Mouse (Mus musculus): ENCODE results near the gene Fam186b. TPM values are rescaled to one million over a fixed set of nuclear protein-coding genes. Genes with fewer than 3 reads are reported as not detected.
"Not testable (repeated sequence)": the region's sequence is repeated elsewhere in the genome, so short reads cannot be mapped to it uniquely, and the experiment has no call there.

Gene Fam186b
- polyA plus RNA-seq, 1 experiment from 2014 or later, result not detected

DNA sequence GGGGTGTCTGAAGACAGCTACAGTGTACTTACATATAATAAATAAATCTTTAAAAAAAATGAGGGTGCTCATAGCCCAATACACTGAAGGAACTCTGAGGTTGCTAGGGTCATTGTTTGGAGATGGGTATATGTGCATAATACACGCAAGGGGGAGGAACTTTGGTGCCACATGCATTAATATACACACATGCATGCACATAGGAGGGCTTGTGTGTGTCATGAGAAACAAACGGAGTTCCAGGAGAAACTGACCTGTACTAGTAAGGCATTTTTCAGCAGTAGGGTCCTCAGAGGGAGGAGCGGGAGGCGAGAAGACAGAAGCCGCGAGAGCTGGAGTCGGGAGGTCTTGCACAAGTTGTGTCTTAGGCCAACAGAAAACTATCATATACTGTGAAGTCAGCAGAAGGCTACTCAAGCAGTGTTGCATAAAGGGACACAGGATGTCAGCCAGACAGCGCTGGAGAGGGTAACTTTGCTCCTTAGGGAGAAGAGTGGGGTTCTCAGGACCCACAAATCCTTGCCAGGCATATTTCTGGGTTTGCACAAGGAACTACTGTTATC, 36.4 kb downstream of the Fam186b start:
- H3K27ac ChIP-seq (replicated peaks), result no peak overlapping the region; the same call in 1 of the 2 replicates
- H3K4me3 ChIP-seq (replicated peaks), result no peak overlapping the region
- no peaks in the 10 kb centered on the region for H3K9me3 ChIP-seq (replicated peaks)
- peaks cover 17% of the 10 kb centered on the region for H3K4me1 ChIP-seq (replicated peaks)
- peak overlapping the region; percentile 65 for H3K4me2 ChIP-seq
- WGBS (ENCODE audit: insufficient replicate concordance), result 46% methylated on average over 8 of the region's 8 CpGs
- peak; percentile 50 for ATAC-seq (ENCODE audit: insufficient read depth)
- no peak overlapping the region for H3K9ac ChIP-seq
- no peaks in the 10 kb centered on the region for H3K36me3 ChIP-seq (replicated peaks)
- H3K27me3 ChIP-seq, result no peaks in the 10 kb centered on the region

GRCm38 (mm10) chr15:99255241-99255749, 40.4 kb downstream of the Fam186b start:
- WGBS (ENCODE audit: insufficient replicate concordance), result 74% methylated on average over 6 of the region's 6 CpGs
- Histone ChIP-seq H3K4me3 (replicated peaks) (no peak overlapping the region), H3K4me2 (no peak overlapping the region), H3K4me1 (replicated peaks) (peaks cover 32% of the 10 kb centered on the region), H3K36me3 (replicated peaks) (no peaks in the 10 kb centered on the region), H3K9ac (no peak overlapping the region), H3K27me3 (no peaks in the 10 kb centered on the region), H3K9me3 (replicated peaks) (no peaks in the 10 kb centered on the region), H3K27ac (replicated peaks) (no peak overlapping the region)
- no peak for ATAC-seq (ENCODE audit: insufficient read depth)

GRCm38 (mm10) chr15:99254477-99255005, 41.1 kb downstream of the Fam186b start:
- no peaks in the 10 kb centered on the region for H3K27me3 ChIP-seq
- H3K4me3 ChIP-seq (replicated peaks), result no peak overlapping the region
- H3K4me1 ChIP-seq (replicated peaks), result peaks cover 30% of the 10 kb centered on the region
- H3K36me3 ChIP-seq (replicated peaks), result no peaks in the 10 kb centered on the region
- no peak for ATAC-seq (ENCODE audit: insufficient read depth)
- H3K4me2 ChIP-seq, result no peak overlapping the region
- H3K9ac ChIP-seq, result no peak overlapping the region
- H3K27ac ChIP-seq (replicated peaks), result no peak overlapping the region
- WGBS (ENCODE audit: insufficient replicate concordance), result 56% methylated on average over 2 of the region's 2 CpGs
- no peaks in the 10 kb centered on the region for H3K9me3 ChIP-seq (replicated peaks)

DNA sequence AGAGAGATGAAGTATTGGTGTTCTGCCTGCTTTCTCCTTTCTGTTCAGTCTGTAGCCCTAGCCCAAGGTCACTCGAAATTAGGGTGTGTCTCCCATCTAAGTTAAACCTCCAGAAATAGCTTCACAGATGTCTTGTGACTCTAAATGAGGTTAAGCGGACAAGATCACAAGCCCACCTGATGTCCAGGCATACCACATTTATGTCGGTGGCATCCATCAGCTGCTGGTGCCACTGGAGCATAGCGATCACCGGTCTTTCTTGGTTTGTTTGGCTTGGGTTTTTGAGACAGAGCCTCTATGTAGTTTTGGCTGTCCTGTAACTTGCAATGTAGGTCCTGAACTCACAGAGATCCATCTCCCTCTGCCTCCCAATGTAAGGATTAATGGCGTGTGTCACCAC, 41.9 kb downstream of the Fam186b start:
- WGBS (ENCODE audit: insufficient replicate concordance), result 74% methylated on average over 6 of the region's 6 CpGs

DNA sequence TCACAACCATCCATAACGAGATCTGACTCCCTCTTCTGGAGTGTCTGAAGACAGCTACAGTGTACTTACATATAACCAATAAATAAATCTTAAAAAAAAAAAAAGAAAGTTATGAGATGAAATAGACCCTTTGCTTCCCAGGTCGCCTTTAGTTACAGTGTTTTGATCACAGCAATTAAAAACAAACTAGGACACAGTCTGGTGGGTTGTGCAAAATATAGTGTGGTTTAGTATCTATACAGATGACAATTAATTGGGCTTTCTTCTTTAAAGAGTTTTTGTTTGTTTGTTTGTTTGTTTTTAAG, 42.6 kb downstream of the Fam186b start:
- H3K36me3 ChIP-seq (replicated peaks); ATAC-seq (ENCODE audit: insufficient read depth); H3K27me3 ChIP-seq; H3K9me3 ChIP-seq (replicated peaks); H3K9ac ChIP-seq: not testable (repeated sequence)
- 40% methylated on average over 2 of the region's 2 CpGs for WGBS (ENCODE audit: insufficient replicate concordance)
- peak overlapping the region; percentile 84 for H3K4me3 ChIP-seq (replicated peaks)
- H3K27ac ChIP-seq (replicated peaks), result peak overlapping the region; percentile 97; the same call in 1 of the 2 replicates
- peaks cover 30% of the 10 kb centered on the region for H3K4me1 ChIP-seq (replicated peaks)
- peak overlapping the region; percentile 83 for H3K4me2 ChIP-seq

More for the DNA sequence above, 41.9 kb downstream of the Fam186b start:
- Histone ChIP-seq H3K27me3 (no peaks in the 10 kb centered on the region), H3K9ac (no peak overlapping the region), H3K4me3 (replicated peaks) (no peak overlapping the region), H3K4me2 (no peak overlapping the region), H3K36me3 (replicated peaks) (no peaks in the 10 kb centered on the region), H3K27ac (replicated peaks) (no peak overlapping the region), H3K4me1 (replicated peaks) (peaks cover 30% of the 10 kb centered on the region), H3K9me3 (replicated peaks) (no peaks in the 10 kb centered on the region)
- no peak for ATAC-seq (ENCODE audit: insufficient read depth)

DNA sequence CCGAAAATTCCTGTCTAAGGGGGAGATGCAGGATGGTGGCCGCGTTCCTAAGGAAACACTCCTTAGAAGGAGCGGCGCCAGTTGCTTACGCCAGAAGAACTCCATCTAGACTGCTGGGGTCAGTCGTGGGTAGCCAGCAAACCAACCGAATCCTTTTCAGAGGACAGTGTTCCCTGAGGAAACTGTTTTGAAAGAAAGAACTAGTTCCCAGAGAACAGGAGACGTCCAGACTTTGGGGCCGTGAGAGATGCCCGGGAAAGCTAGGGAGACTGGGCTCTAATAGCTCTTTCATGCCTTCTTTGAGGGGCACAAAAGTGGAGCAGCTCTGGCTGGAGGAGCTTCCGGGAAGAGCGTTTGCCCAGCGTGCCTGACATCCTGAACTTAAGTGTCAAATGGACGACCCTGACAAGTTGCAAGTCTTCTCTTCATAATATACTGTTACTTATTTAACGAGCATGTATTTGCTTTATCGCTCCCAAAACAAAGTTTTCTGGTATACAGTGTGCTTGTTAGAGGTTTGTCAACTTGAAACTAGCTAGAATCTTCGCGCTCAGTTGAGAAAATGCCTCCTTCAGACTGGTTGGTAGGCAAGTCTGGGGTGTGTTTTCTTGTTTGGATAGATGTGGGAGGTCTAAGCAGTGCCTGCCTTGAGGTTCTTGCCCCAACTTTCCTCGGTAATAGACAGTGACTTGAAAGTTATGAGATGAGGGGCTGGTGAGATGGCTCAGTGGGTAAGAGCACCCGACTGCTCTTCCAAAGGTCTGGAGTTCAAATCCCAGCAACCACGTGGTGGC, 43.1 kb downstream of the Fam186b start:
- WGBS (ENCODE audit: insufficient replicate concordance), result 3% methylated on average over 22 of the region's 22 CpGs
- H3K27me3 ChIP-seq, result no peaks in the 10 kb centered on the region
- H3K4me2 ChIP-seq, result peak overlapping the region; percentile 83
- peak overlapping the region; percentile 97 for H3K27ac ChIP-seq (replicated peaks)
- H3K9ac ChIP-seq, result peak overlapping the region; percentile 73
- H3K36me3 ChIP-seq (replicated peaks), result peaks cover 8% of the 10 kb centered on the region; the same call in 1 of the 2 replicates
- H3K4me1 ChIP-seq (replicated peaks), result peaks cover 30% of the 10 kb centered on the region
- H3K9me3 ChIP-seq (replicated peaks), result no peaks in the 10 kb centered on the region
- peak; percentile 10 for ATAC-seq (ENCODE audit: insufficient read depth)
- peak overlapping the region; percentile 84 for H3K4me3 ChIP-seq (replicated peaks)

GRCm38 (mm10) chr15:99251626-99252380, 43.9 kb downstream of the Fam186b start, which contains the start of gene Mcrs1:
Mcrs1 (minus strand) TSS chr15:99251961.
- no peaks in the 10 kb centered on the region for H3K9me3 ChIP-seq (replicated peaks)
- peak within 1 kb of the TSS; percentile 83 for H3K4me2 ChIP-seq
- H3K27ac ChIP-seq (replicated peaks), result peak within 1 kb of the TSS; percentile 97
- under 1% methylated on average over 52 of the region's 52 CpGs for WGBS (ENCODE audit: insufficient replicate concordance)
- peak within 1 kb of the TSS; percentile 73 for H3K9ac ChIP-seq
- peak within 1 kb of the TSS; percentile 84 for H3K4me3 ChIP-seq (replicated peaks)
- H3K4me1 ChIP-seq (replicated peaks), result peaks cover 30% of the 10 kb centered on the region
- no peaks in the 10 kb centered on the region for H3K27me3 ChIP-seq
- peaks cover 16% of the 10 kb centered on the region for H3K36me3 ChIP-seq (replicated peaks)
- ATAC-seq (ENCODE audit: insufficient read depth), result peak; percentile 88

DNA sequence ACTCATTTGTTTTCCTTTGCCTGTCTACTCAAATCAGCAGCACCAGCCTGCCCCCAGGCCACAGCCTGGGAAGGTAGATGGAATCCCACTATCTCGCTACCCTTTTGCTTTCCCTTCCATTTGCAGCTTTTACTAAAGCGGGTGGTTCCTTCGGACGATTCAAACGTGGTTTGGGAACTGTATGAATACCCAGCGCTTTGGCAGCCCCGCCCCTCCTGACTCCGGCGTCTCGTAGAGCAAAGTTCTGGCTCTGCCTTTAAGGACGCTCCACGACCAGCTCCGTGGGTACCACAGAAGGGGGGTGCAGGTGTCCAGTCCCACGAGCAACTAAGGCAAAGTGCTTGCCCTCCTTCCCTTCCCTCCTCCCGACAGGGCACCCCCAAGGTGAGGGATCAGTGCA, 44.6 kb downstream of the Fam186b start:
- Histone ChIP-seq H3K36me3 (replicated peaks) (peaks cover 23% of the 10 kb centered on the region), H3K4me3 (replicated peaks) (peak overlapping the region; percentile 84), H3K9ac (peak overlapping the region; percentile 49), H3K4me1 (replicated peaks) (peaks cover 30% of the 10 kb centered on the region), H3K4me2 (peak overlapping the region; percentile 83)
- not testable (repeated sequence) for H3K27me3 ChIP-seq; H3K9me3 ChIP-seq (replicated peaks); H3K27ac ChIP-seq (replicated peaks)
- peak; percentile 10 for ATAC-seq (ENCODE audit: insufficient read depth)
- under 1% methylated on average over 14 of the region's 15 CpGs for WGBS (ENCODE audit: insufficient replicate concordance)

- no peak overlapping the region for H3K9ac ChIP-seq
- H3K9me3 ChIP-seq (replicated peaks), result no peaks in the 10 kb centered on the region
- H3K27ac ChIP-seq (replicated peaks), result no peak overlapping the region
- H3K4me2 ChIP-seq, result no peak overlapping the region
- peaks cover 35% of the 10 kb centered on the region for H3K36me3 ChIP-seq (replicated peaks)
- 82% methylated on average over 11 of the region's 11 CpGs for WGBS (ENCODE audit: insufficient replicate concordance)
- H3K4me1 ChIP-seq (replicated peaks), result peaks cover 30% of the 10 kb centered on the region
- no peak overlapping the region for H3K4me3 ChIP-seq (replicated peaks)
- H3K27me3 ChIP-seq, result no peaks in the 10 kb centered on the region
- no peak for ATAC-seq (ENCODE audit: insufficient read depth)
These were observed 45.8 kb downstream of the Fam186b start for GRCm38 (mm10) chr15:99249938-99250337.

DNA sequence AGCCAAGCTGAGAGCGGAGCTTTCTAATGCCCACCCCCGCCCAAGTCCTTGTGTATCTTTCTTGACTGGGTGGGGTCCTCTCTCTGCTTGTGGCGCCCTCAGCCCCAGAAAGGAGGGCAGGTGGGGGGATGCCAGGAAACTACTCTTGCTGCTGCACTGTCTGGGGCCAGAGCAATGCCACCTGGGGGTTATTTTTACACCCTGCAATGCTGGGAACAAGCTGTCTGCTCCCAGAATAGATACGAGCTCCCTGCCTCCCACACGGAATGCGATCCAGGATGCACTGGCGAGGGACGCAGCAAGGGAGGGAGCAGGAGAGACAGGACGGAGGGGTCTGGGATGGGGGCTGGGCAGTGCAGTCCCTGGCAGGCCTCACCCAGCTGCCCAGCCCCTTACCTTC, 46.7 kb downstream of the Fam186b start:
- Histone ChIP-seq H3K4me2 (no peak overlapping the region), H3K27me3 (no peaks in the 10 kb centered on the region), H3K9me3 (replicated peaks) (no peaks in the 10 kb centered on the region), H3K9ac (no peak overlapping the region), H3K36me3 (replicated peaks) (peaks cover 45% of the 10 kb centered on the region), H3K4me3 (replicated peaks) (no peak overlapping the region), H3K27ac (replicated peaks) (no peak overlapping the region), H3K4me1 (replicated peaks) (peaks cover 21% of the 10 kb centered on the region)
- 85% methylated on average over 9 of the region's 9 CpGs for WGBS (ENCODE audit: insufficient replicate concordance)
- no peak for ATAC-seq (ENCODE audit: insufficient read depth)

DNA sequence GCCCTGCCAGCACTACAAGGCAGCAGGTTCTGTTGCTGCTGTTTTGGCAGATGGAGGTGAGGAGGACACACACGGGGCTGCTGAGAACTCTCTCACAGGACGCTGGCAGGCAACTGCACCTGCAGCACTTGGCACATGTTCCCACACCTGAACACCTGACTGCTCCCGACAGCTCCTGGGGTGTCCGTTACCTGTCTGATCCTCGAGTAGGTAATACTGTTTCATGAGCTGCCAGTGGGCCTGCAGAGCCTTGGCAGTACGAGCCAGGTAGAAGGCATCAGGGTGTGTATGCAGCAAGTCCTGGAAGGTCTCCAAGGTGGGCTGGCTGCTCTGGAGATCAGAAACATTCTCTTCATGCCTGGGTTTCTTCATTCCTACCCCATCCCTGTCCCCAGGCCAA, 49.0 kb downstream of the Fam186b start:
- 83% methylated on average over 6 of the region's 6 CpGs for WGBS (ENCODE audit: insufficient replicate concordance)
- H3K4me3 ChIP-seq (replicated peaks); H3K27me3 ChIP-seq; H3K9me3 ChIP-seq (replicated peaks); H3K4me2 ChIP-seq; H3K9ac ChIP-seq; ATAC-seq (ENCODE audit: insufficient read depth); H3K27ac ChIP-seq (replicated peaks): not testable (repeated sequence)
- Histone ChIP-seq H3K4me1 (replicated peaks) (peaks cover 11% of the 10 kb centered on the region), H3K36me3 (replicated peaks) (peaks cover 59% of the 10 kb centered on the region)

All from liver, embryonic 15.5 days (tissue).